Mouse (Mus musculus): ENCODE data around the gene Numa1.

- no peak for TF ChIP-seq CTCF (IDR thresholded peaks at IDR 0.05; ENCODE audit: low read depth, low read length)
- no peak for TF ChIP-seq EP300 (IDR thresholded peaks at IDR 0.05; ENCODE audit: insufficient read depth, low read depth, low read length)
- no peak for TF ChIP-seq POLR2A (IDR thresholded peaks at IDR 0.05; ENCODE audit: insufficient read depth, low read length)
Observed at GRCm38 (mm10) chr7:101974505-101974904, 40.6 kb downstream of the Numa1 start.
